Mouse (Mus musculus): ENCODE measurements around the gene Fabp1.

GRCm38 (mm10) chr6:71211917-71212316 lies 12.3 kb downstream of the Fabp1 start:
- no peak for TF ChIP-seq CTCF (conservative IDR thresholded peaks at IDR 0.05; ENCODE audit: insufficient read depth, insufficient read length, low read depth, low read length)
- TF ChIP-seq POLR2A (IDR thresholded peaks at IDR 0.05; ENCODE audit: low read depth, low read length), result no peak

Measured in kidney, adult 2 months (tissue).